Mouse (Mus musculus) left cerebral cortex, postnatal 10 days (tissue): ENCODE data around the gene Tnfsf13. TPM values are rescaled to one million over a fixed set of nuclear protein-coding genes. Genes with fewer than 3 reads are reported as not detected.

Experiments used
- DNase-seq, 2 experiments: peaks; one replicate each; pipeline ENCODE4 v3.0.0; 2021 to 2022; ENCODE audit warnings: low spot score in 2 of 2, mixed read lengths in 1 of 2; ENCODE audit errors: extremely low spot score in 1 of 2
- intact Hi-C: fragments of 180-260 bp; cut with DNase I; formaldehyde crosslinking; loops from one replicate; pipeline ENCODE4 v1.15.1; 2025
- microRNA-seq: library from miRNA; unstranded; fragments of <30 nt; microRNA quantifications from one replicate; pipeline ENCODE4 v1.2.0, GENCODE M21; 2022
- total RNA-seq, 2 experiments: library from RNA; stranded (reverse); gene quantifications; 2 replicates each; pipeline ENCODE4 v1.2.3; 2021

The Tnfsf13 gene
- total RNA-seq, 2 experiments from 2014 or later: 0.39 to 1.6 TPM

- intact Hi-C loops: no loop called here
- DNase-seq: no peak
Measured at GRCm38 (mm10) chr11:69662967-69663671, 22.5 kb downstream of the Tnfsf13 start.

GRCm38 (mm10) chr11:69662213-69662966, 23.2 kb downstream of the Tnfsf13 start, which contains the start of gene Mpdu1:
TSS of gene Mpdu1 (minus strand) at chr11:69662642.
- peak; percentile 94 to 98 for DNase-seq
- intact Hi-C loops: no loop called here

DNA sequence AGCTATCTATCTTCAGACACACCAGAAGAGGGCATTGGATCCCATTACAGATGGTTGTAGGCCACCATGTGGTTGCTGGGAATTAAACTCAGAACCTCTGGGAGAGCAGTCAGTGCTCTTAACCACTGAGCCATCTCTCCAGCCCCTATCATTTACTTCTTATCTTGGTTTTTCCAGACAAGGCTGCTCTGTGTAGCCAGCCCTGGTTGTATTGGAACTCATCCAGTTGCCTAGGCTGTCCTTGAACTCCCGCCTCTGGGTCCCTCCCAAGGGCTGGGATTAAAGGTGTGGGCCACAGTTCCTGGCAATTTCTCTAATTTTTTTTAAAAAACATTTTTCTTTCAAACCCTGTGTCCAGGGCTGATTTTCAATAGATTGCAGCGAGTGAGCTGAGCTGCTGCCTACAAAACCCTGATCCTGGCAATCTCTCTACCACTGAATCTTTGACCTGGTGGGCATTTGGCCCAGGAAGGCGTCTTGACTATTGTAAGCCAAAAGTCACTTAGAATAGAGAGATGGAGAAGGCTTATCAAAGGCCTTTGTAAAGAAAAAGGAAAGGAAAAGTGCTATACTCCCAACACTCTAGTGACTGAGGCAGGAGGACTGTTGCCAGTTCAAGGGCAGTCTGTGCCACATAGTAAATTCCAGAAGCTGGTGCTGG, 24.2 kb downstream of the Tnfsf13 start:
- intact Hi-C loops: no loop called here
- no peak for DNase-seq

DNA sequence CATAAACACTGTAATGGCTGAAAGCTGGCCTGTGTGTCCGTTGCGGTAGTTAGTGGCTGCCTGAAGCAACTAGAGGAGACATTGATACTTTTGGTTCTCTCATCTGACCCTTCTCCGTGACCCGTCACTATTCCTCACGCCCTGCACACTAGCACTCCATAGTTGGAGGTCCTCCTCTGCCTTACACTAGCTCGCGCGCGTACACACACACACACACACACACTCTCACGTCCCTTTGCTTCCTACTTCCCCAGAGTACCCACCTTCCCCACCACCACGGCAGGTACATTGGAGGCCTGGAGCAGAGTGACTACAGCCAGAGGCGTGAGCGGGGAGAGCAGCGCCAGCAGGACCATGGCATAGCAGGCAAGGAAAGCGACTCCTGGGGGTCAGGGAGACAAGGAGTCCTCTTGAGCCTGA, 28.1 kb downstream of the Tnfsf13 start:
- DNase-seq: no peak
- intact Hi-C loops: no loop called here

GRCm38 (mm10) chr11:69656617-69657461, 28.7 kb downstream of the Tnfsf13 start:
- peak in 1 of 2 experiments; percentile 49 for DNase-seq
- intact Hi-C loops: no loop called here

DNA sequence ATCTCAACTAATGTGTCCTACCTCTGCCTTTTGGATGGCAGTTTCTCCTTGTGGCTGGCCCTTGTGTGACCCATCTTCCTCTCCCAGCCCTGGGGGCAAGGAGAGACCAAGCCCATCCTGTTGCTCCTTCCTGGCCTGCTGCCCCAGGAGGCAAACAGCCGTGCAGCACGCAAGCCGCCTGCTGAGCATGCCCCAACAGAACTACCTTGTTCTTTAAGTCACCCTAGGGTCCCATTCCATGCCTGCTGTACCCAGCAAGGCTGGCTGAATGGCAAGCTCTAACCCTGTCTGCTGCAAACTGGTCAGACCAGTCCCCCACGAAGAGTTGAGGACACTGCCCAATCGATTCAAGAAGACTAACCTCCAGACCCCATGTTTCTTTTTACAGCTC, 29.5 kb downstream of the Tnfsf13 start:
- no peak for DNase-seq
- intact Hi-C loops: no loop called here

GRCm38 (mm10) chr11:69655264-69656064, 30.1 kb downstream of the Tnfsf13 start, which contains the start of gene Sox15:
TSS of gene Sox15 (plus strand) at chr11:69655314.
- intact Hi-C loops: no loop called here
- peak; percentile 70 to 83 for DNase-seq

GRCm38 (mm10) chr11:69654760-69655159, 30.8 kb downstream of the Tnfsf13 start:
- DNase-seq: no peak
- intact Hi-C loops: no loop called here

DNA sequence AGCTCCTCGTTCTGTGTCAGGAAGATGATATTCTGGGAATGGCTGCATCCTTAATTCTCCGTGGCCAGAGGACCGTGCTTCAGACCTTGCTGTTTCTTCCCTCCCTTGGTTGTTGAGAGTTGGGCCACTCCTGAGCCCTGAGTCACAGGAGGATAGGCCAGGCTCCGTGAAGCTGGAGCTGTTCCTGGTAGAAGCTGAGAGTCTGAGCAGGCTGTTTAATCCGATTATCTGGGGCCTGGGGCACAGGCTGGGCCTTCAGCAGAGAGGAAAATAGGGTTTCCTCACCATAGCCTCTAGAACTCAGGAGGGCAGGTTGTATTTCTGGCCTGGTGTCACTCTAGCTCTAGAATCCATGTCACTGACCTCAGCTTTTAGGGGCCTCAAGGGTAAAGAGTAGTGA, 32.2 kb downstream of the Tnfsf13 start:
- intact Hi-C loops: no loop called here
- DNase-seq: no peak

GRCm38 (mm10) chr11:69645860-69646259, 39.7 kb downstream of the Tnfsf13 start:
- DNase-seq: no peak
- intact Hi-C loops: no loop called here

DNA sequence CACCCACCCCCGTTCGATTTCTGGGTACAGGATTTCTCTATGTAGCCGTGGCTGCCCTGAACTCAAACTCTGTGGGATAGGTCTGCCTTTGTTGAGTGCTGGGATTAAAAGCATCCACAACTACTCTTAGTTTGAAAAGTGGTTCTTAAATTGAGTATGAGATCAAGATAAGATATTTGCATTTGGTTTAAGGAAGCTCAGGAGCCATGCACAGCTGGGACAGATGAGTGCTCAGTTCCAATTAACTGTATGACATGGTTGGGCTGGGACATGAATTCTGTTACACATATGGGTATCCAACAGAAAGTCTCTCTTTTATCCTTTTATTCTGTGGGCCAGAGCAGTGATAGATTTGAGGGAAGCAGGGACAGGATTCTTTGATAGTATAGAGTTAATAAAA, 50.1 kb downstream of the Tnfsf13 start:
- no peak for DNase-seq
- intact Hi-C loops: no loop called here

DNA sequence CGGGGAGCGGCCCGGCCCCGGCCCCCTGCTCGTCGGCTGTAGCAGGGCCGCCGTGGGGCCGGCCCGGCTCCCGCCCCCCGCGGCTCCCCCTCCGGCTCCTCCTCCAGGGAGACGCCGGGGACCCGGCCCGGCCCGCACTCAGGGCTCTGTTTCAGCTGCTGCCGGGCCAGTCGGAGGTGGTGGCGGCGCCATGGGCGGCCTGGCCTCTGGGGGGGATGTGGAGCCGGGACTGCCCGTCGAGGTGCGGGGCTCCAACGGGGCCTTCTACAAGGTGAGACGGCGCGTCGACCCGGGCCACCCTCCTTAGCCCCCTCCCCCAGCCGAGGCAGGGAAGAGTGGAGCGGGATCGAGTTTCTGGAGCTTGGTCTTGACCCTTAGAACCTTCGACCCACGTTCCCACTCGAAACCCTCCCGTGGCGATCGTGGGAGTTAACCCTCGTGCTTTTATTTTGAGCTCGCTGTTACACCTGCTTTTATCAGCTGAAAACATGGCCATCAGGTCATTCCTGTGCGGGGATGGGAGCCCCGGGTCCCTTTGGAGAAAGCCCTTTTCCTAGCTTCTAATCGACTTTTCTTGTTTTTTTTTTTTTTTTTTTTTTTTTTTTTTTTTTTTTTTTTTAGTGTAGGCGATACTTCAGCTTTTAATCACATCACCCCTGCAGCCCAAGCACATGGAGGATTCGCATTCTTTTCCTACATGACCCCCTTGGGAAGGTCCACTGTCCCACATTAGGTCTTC, 52.3 kb downstream of the Tnfsf13 start:
- peak in 1 of 2 experiments; percentile 84 for DNase-seq
- intact Hi-C loops: no loop called here

Small RNA genes within 50 kb of the gene (microRNA-seq; reads per million reads assigned to microRNA genes)
- gene Mir1934: 4.6 reads per million, percentile 16 among the genes with 10 or more reads in this experiment
- not detected for gene Mir467f

Other genes starting within 250 kb of the Tnfsf13 start
- 1 to 10 TPM; 4.2 to 5.7 TPM for gene Dnah2, start 136.7 kb downstream of the Tnfsf13 start, total RNA-seq
- gene Efnb3, start 125.6 kb downstream of the Tnfsf13 start, total RNA-seq: 100 to 1,000 TPM; 147 to 154 TPM
- 1 to 10 TPM; 6.3 to 7.6 TPM for gene Wrap53, start 105.5 kb downstream of the Tnfsf13 start, total RNA-seq
- gene Trp53, start 105.4 kb downstream of the Tnfsf13 start, total RNA-seq: 10 to 100 TPM; 20.5 to 26.1 TPM
- 100 to 1,000 TPM; 395 to 416 TPM for gene Atp1b2, start 79.8 kb downstream of the Tnfsf13 start, total RNA-seq
- not detected for gene Shbg, start 67.9 kb downstream of the Tnfsf13 start, total RNA-seq
- gene Sat2, start 63.8 kb downstream of the Tnfsf13 start, total RNA-seq: 10 to 100 TPM; 12.7 to 15.2 TPM
- 10 to 100 TPM; 92.0 to 99.4 TPM for gene Fxr2, start 52.8 kb downstream of the Tnfsf13 start, total RNA-seq
- gene Sox15, start 30.5 kb downstream of the Tnfsf13 start, total RNA-seq: not detected
- 10 to 100 TPM; 87.3 to 95.6 TPM for gene Mpdu1, start 23.1 kb downstream of the Tnfsf13 start, total RNA-seq
- gene Cd68, start 19.6 kb downstream of the Tnfsf13 start, total RNA-seq: 10 to 100 TPM; 11.6 to 12.2 TPM
- 100 to 1,000 TPM; 455 to 466 TPM for gene Eif4a1, start 13.4 kb downstream of the Tnfsf13 start, total RNA-seq
- 100 to 1,000 TPM in 1 of 2 experiments, 10 to 100 TPM in 1; 96.9 to 103 TPM for gene Senp3, start 3.7 kb downstream of the Tnfsf13 start, total RNA-seq
- gene Tnfsf12, start 10.1 kb upstream of the Tnfsf13 start, total RNA-seq: 1 to 10 TPM; 7.4 TPM
- 1 to 10 TPM in 1 of 2 experiments, under 1 TPM in 1; 0.81 to 1.5 TPM for gene Tnfsfm13, start 10.3 kb upstream of the Tnfsf13 start, total RNA-seq
- gene Polr2a, start 72.9 kb upstream of the Tnfsf13 start, total RNA-seq: 10 to 100 TPM; 52.1 to 52.9 TPM
- not detected for gene Slc35g3, start 76.2 kb upstream of the Tnfsf13 start, total RNA-seq
- gene Zbtb4, start 80.1 kb upstream of the Tnfsf13 start, total RNA-seq: 10 to 100 TPM; 57.1 to 67.6 TPM
- 1 to 10 TPM in 1 of 2 experiments, under 1 TPM in 1; 0.95 to 1.2 TPM for gene Chrnb1, start 110.2 kb upstream of the Tnfsf13 start, total RNA-seq
- 10 to 100 TPM; 20.0 to 21.5 TPM for gene Fgf11, start 116.1 kb upstream of the Tnfsf13 start, total RNA-seq
- not detected for gene Tmem102, start 119.8 kb upstream of the Tnfsf13 start, total RNA-seq
- gene Gm39566, start 129.5 kb upstream of the Tnfsf13 start, total RNA-seq: not detected
- gene Spem2, start 132.7 kb upstream of the Tnfsf13 start, total RNA-seq: not detected
- gene Spem1, start 136.4 kb upstream of the Tnfsf13 start, total RNA-seq: under 1 TPM; 0.45 to 0.57 TPM
- 100 to 1,000 TPM; 268 to 274 TPM for gene Nlgn2, start 152.0 kb upstream of the Tnfsf13 start, total RNA-seq
- gene Tmem256, start 152.7 kb upstream of the Tnfsf13 start, total RNA-seq: 100 to 1,000 TPM; 151 to 159 TPM
- 10 to 100 TPM; 28.4 to 32.2 TPM for gene Plscr3, start 160.6 kb upstream of the Tnfsf13 start, total RNA-seq
- gene Tnk1, start 172.9 kb upstream of the Tnfsf13 start, total RNA-seq: under 1 TPM; 0.11 to 0.14 TPM
- gene Tmem95, start 192.2 kb upstream of the Tnfsf13 start, total RNA-seq: not detected
- gene Kctd11, start 195.6 kb upstream of the Tnfsf13 start, total RNA-seq: under 1 TPM; 0.57 to 0.62 TPM
- gene Acap1, start 209.8 kb upstream of the Tnfsf13 start, total RNA-seq: under 1 TPM; 0.15 to 0.26 TPM
- gene 2810408A11Rik, start 215.2 kb upstream of the Tnfsf13 start, total RNA-seq: 1 to 10 TPM; 1.8 TPM
- gene Neurl4, start 215.3 kb upstream of the Tnfsf13 start, total RNA-seq: 100 to 1,000 TPM; 126 to 129 TPM
- gene Gps2, start 228.1 kb upstream of the Tnfsf13 start, total RNA-seq: 10 to 100 TPM; 24.8 to 25.7 TPM
- gene Eif5a, start 236.2 kb upstream of the Tnfsf13 start, total RNA-seq: 100 to 1,000 TPM; 525 to 535 TPM